Mouse (Mus musculus) kidney, embryonic 14.5 days (tissue): ENCODE results near the gene Rtl10. TPM values are rescaled to one million over a fixed set of nuclear protein-coding genes. Genes with fewer than 3 reads are reported as not detected.

Source experiments
- ATAC-seq: fragments of 200-750 bp; cut with Nextera tagmentation; 2 replicates; pipeline ENCODE4 v1.8.0; 2017; ENCODE audit warnings: moderate number of reproducible peaks, mild to moderate bottlenecking, moderate TSS enrichment, moderate library complexity; ENCODE audit not compliant: low FRiP score, low TSS enrichment
- H3K27ac ChIP-seq: fragments of 300-500 bp; sonication (generic); 2 replicates; pipeline ENCODE4 v1.5.1; 2014; ENCODE audit warnings: low read depth, mild to moderate bottlenecking, low read length, moderate library complexity, mixed read lengths
- H3K27me3 ChIP-seq: fragments of 300-500 bp; sonication (generic); 2 replicates; pipeline ENCODE4 v1.6.1; 2014; ENCODE audit warnings: mild to moderate bottlenecking, low read length; ENCODE audit not compliant: control insufficient read depth, insufficient read depth
- H3K36me3 ChIP-seq: fragments of 300-500 bp; sonication (generic); 2 replicates; pipeline ENCODE4 v1.6.1; 2014; ENCODE audit warnings: low read length, mixed read lengths; ENCODE audit not compliant: control insufficient read depth, insufficient read depth
- H3K4me1 ChIP-seq: fragments of 300-500 bp; sonication (generic); 2 replicates; pipeline ENCODE4 v1.6.1; 2014; ENCODE audit warnings: low read length, mixed read lengths; ENCODE audit not compliant: control insufficient read depth, insufficient read depth
- H3K4me2 ChIP-seq: fragments of 300-500 bp; sonication (generic); replicated peaks from 2 replicates; pipeline ENCODE4 v1.6.1; 2014; ENCODE audit warnings: low read depth, mild to moderate bottlenecking, low read length
- H3K4me3 ChIP-seq: fragments of 300-500 bp; sonication (generic); 2 replicates; pipeline ENCODE4 v1.5.1; 2014; ENCODE audit warnings: mild to moderate bottlenecking, low read length
- H3K9ac ChIP-seq: fragments of 300-500 bp; sonication (generic); 2 replicates; pipeline ENCODE4 v1.6.1; 2014; ENCODE audit warnings: low read depth, mild to moderate bottlenecking, low read length, moderate library complexity
- H3K9me3 ChIP-seq: fragments of 300-500 bp; sonication (generic); 2 replicates; pipeline ENCODE4 v1.6.1; 2016; ENCODE audit warnings: low read length; ENCODE audit not compliant: control insufficient read depth
- WGBS: fragments of 180-500 bp; shearing (Covaris S2); extraction: QIAGEN DNeasy Blood & Tissue Kit; methylation state at CpG from one replicate; pipeline ENCODE4 v1.1.7; 2014; 5-methylcytosine and 5-hydroxymethylcytosine counted together
- polyA plus RNA-seq: library from polyadenylated mRNA; unstranded; fragments of >200 nt; fragmentation: Nextera tagmentation; extraction: Ambion mirVana; gene quantifications from 2 replicates; pipeline ENCODE4 v1.2.1, GENCODE M21; 2014

Gene Rtl10
- polyA plus RNA-seq, 1 experiment from 2014 or later, result 3.0 TPM

GRCm38 (mm10) chr16:18472976-18473375 is 25.7 kb upstream of the Rtl10 start:
- no peaks in the 10 kb centered on the region for H3K9me3 ChIP-seq
- no peak overlapping the region for H3K9ac ChIP-seq
- H3K36me3 ChIP-seq, result peaks cover 5% of the 10 kb centered on the region
- no peak overlapping the region for H3K27ac ChIP-seq
- no peak overlapping the region for H3K4me2 ChIP-seq
- no peak for ATAC-seq
- H3K4me3 ChIP-seq, result no peak overlapping the region
- no peaks in the 10 kb centered on the region for H3K27me3 ChIP-seq
- 91% methylated on average over 8 of the region's 8 CpGs for WGBS
- peaks cover 4% of the 10 kb centered on the region; the same call in 1 of the 2 replicates for H3K4me1 ChIP-seq

GRCm38 (mm10) chr16:18474021-18474420 is 24.7 kb upstream of the Rtl10 start:
- ATAC-seq, result no peak
- Histone ChIP-seq H3K4me2 (no peak overlapping the region), H3K4me1 (peaks cover 4% of the 10 kb centered on the region; the same call in 1 of the 2 replicates), H3K9ac (no peak overlapping the region), H3K4me3 (no peak overlapping the region), H3K27ac (no peak overlapping the region), H3K27me3 (no peaks in the 10 kb centered on the region), H3K9me3 (no peaks in the 10 kb centered on the region), H3K36me3 (peaks cover 5% of the 10 kb centered on the region)
- WGBS, result 64% methylated on average over 2 of the region's 2 CpGs

GRCm38 (mm10) chr16:18477996-18478395 is 20.7 kb upstream of the Rtl10 start:
- H3K27me3 ChIP-seq, result no peaks in the 10 kb centered on the region
- no peak overlapping the region for H3K4me3 ChIP-seq
- H3K27ac ChIP-seq, result no peak overlapping the region
- H3K4me1 ChIP-seq, result peaks cover 8% of the 10 kb centered on the region; the same call in 1 of the 2 replicates
- no peaks in the 10 kb centered on the region for H3K9me3 ChIP-seq
- no peak overlapping the region for H3K9ac ChIP-seq
- 48% methylated on average over 6 of the region's 6 CpGs for WGBS
- no peak for ATAC-seq
- peaks cover 2% of the 10 kb centered on the region; the same call in 1 of the 2 replicates for H3K36me3 ChIP-seq
- H3K4me2 ChIP-seq, result no peak overlapping the region

GRCm38 (mm10) chr16:18479667-18480066 is 19.0 kb upstream of the Rtl10 start:
- ATAC-seq, result peak; percentile 30
- H3K4me3 ChIP-seq, result no peak overlapping the region
- H3K27me3 ChIP-seq, result no peaks in the 10 kb centered on the region
- no peaks in the 10 kb centered on the region for H3K9me3 ChIP-seq
- peaks cover 2% of the 10 kb centered on the region; the same call in 1 of the 2 replicates for H3K36me3 ChIP-seq
- H3K9ac ChIP-seq, result no peak overlapping the region
- H3K4me1 ChIP-seq, result peaks cover 8% of the 10 kb centered on the region; the same call in 1 of the 2 replicates
- 37% methylated on average over 7 of the region's 7 CpGs for WGBS
- H3K27ac ChIP-seq, result no peak overlapping the region
- H3K4me2 ChIP-seq, result no peak overlapping the region

GRCm38 (mm10) chr16:18480933-18481485 is 17.7 kb upstream of the Rtl10 start:
- no peaks in the 10 kb centered on the region; the same call in 1 of the 2 replicates for H3K36me3 ChIP-seq
- no peak overlapping the region for H3K4me2 ChIP-seq
- no peak overlapping the region for H3K4me3 ChIP-seq
- peaks cover 8% of the 10 kb centered on the region; the same call in 1 of the 2 replicates for H3K4me1 ChIP-seq
- H3K9ac ChIP-seq, result no peak overlapping the region
- H3K27me3 ChIP-seq, result no peaks in the 10 kb centered on the region
- WGBS, result 77% methylated on average over 4 of the region's 4 CpGs
- no peak overlapping the region for H3K27ac ChIP-seq
- H3K9me3 ChIP-seq, result no peaks in the 10 kb centered on the region
- ATAC-seq, result no peak

- no peak overlapping the region for H3K9ac ChIP-seq
- H3K4me3 ChIP-seq, result no peak overlapping the region
- H3K4me2 ChIP-seq, result no peak overlapping the region
- peaks cover 8% of the 10 kb centered on the region; the same call in 1 of the 2 replicates for H3K4me1 ChIP-seq
- no peak for ATAC-seq
- H3K36me3 ChIP-seq, result no peaks in the 10 kb centered on the region
- H3K9me3 ChIP-seq, result no peaks in the 10 kb centered on the region
- WGBS, result 94% methylated on average over 3 of the region's 3 CpGs
- no peaks in the 10 kb centered on the region for H3K27me3 ChIP-seq
- H3K27ac ChIP-seq, result no peak overlapping the region
Observed at GRCm38 (mm10) chr16:18482431-18482830, 16.3 kb upstream of the Rtl10 start.

- 62% methylated on average over 5 of the region's 5 CpGs for WGBS
- Histone ChIP-seq H3K27ac (no peak overlapping the region), H3K4me2 (no peak overlapping the region), H3K36me3 (no peaks in the 10 kb centered on the region), H3K4me1 (peaks cover 8% of the 10 kb centered on the region; the same call in 1 of the 2 replicates), H3K4me3 (no peak overlapping the region), H3K9me3 (no peaks in the 10 kb centered on the region), H3K9ac (no peak overlapping the region), H3K27me3 (no peaks in the 10 kb centered on the region)
- 0 out of 2 replicates have a peak, but pooled peaks have one; percentile 25 for ATAC-seq
Observed at GRCm38 (mm10) chr16:18483839-18484238, 14.9 kb upstream of the Rtl10 start.

GRCm38 (mm10) chr16:18484386-18484785 is 14.3 kb upstream of the Rtl10 start:
- 48% methylated on average over 4 of the region's 4 CpGs for WGBS
- no peak overlapping the region for H3K9ac ChIP-seq
- no peaks in the 10 kb centered on the region for H3K36me3 ChIP-seq

GRCm38 (mm10) chr16:18484794-18485435 is 13.8 kb upstream of the Rtl10 start:
- Histone ChIP-seq H3K27ac (no peak overlapping the region), H3K4me1 (0 out of 2 replicates have a peak, but pooled peaks cover under 1% of the 10 kb centered on the region), H3K9me3 (no peaks in the 10 kb centered on the region), H3K4me2 (no peak overlapping the region), H3K36me3 (no peaks in the 10 kb centered on the region), H3K9ac (no peak overlapping the region), H3K4me3 (no peak overlapping the region), H3K27me3 (no peaks in the 10 kb centered on the region)
- ATAC-seq, result no peak
- 55% methylated on average over 5 of the region's 5 CpGs for WGBS

More at GRCm38 (mm10) chr16:18484386-18484785, 14.3 kb upstream of the Rtl10 start:
- no peaks in the 10 kb centered on the region for H3K27me3 ChIP-seq
- H3K9me3 ChIP-seq, result no peaks in the 10 kb centered on the region
- H3K4me3 ChIP-seq, result no peak overlapping the region
- no peak overlapping the region for H3K27ac ChIP-seq
- peaks cover 6% of the 10 kb centered on the region; the same call in 1 of the 2 replicates for H3K4me1 ChIP-seq
- H3K4me2 ChIP-seq, result no peak overlapping the region
- ATAC-seq, result no peak
